Mouse (Mus musculus) right cerebral cortex, adult 2 months (tissue): ENCODE measurements around the gene Gm28043.
A peak's percentile ranks its signal among the peaks of the same experiment; 100 is the strongest.

Source experiments
- DNase-seq, 2 experiments: peaks; one replicate each; pipeline ENCODE4 v3.0.0; 2021 to 2022; ENCODE audit warnings: low spot score in 2 of 2

Gm28043 gene

DNA sequence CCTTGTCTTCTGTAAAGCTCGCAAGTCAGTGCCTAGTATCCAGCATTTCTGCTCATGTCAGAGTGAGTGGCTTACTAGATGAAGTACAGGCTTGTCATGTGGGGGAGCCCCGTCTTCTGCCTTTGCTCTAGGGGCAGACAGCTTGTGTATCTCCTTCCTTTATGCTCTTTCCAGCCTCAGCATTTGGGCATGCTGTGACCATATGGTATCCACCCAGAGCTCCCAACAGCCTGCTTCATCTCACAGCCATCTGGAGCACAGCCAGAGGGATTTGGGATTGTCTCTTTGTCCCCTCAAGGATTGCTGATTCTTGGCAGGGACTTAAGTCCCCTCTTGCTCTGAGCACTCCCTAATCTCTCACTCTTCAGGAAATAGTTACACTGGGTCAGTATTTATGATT lies 65.5 kb downstream of the Gm28043 start:
- DNase-seq, result no peak

DNA sequence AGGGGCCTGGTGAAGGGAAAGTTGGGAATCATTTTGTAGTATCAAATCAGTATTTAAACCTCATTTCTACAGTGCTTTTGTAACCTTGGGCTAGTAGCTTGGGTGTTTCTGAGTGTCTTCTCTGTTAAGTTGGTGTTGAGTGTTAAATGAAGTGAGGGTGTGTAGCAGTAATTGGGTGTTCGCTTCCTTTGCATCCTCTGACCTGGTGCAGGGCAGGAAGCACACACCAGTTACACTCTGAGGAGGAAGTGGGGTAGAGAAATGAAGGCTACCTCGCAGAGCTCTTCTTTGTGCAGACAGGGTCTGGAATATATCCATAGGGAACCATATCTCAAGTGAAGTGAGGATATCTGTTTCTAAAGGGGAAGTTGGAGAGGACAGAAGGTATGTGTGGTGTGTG lies 66.2 kb downstream of the Gm28043 start:
- DNase-seq, result no peak

DNA sequence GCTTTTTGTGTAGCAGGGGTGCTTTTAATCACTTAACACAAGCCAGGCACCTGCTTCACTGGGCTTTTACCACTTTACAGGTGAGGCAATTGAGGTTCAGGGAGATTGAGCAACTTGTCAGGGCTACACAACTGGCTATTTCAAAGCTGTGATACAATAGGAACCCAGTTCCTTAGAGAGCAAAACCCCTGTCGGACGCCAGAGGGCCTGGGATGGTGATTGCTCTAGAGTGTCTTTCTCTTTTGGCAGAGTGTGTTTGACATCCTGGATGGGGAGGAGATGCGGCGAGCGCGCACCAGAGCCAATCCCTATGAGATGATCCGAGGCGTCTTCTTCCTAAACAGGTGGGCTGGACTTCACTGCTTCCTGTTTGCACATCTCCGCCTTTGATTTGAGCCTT lies 67.0 kb downstream of the Gm28043 start:
- DNase-seq, result no peak

DNA sequence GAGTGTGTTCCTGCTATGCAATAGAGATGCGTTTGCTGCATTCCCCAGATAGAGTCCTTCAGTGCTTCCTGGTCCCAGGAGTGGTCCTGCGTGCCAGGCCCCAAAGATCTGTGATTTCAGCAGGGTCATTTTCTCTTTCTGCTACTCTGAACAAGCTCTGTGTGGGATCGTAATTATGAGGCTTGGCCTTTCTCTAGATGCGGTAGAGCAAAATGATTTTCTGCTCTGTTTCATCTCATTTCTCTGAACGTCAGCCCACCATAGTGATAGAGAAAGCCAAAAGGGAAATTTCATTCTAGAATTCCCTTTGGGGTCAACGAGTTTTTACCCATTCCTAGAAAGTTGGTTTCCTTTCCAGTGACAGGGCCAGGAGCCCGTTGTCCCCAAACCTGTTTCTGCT lies 67.6 kb downstream of the Gm28043 start:
- DNase-seq, result no peak

DNA sequence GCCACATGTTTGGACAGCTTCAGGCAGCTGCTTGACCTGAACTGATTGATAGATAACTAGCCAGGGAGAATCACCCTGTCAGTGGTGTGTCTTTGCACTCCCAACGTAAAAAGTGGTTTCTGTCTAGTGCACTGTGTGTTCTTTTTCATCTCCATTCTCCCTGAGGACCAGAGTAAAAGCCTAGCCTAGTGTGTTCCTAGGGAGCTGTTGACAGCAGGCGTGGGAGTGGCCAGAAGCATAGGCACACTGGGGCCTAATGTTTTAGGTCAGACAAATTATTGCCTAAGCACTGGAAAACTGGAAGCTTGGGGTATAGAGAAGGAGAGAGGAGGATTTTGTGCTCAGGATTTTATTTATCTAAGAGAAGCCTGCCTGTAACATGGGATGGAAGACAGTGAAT lies 68.5 kb downstream of the Gm28043 start:
- DNase-seq, result no peak

DNA sequence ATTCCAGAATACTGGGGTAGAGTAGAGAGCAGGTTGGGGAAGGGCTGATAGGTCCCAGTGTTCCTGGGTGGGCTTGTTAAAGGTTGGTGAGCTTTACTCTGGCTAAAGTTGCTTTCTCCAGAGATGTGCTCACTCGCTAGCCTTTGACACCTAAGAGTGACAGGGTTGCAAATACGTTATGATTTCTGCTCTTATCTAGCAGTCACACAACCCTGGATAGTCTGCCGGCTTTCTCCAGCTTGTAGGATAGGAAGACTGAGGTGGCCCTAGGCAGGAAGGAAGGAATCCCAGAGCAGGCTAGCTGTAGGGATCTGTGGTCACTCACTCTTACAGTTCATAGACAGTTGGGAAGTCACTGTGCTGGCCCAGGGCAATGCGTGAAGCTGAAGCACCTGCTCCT lies 69.6 kb downstream of the Gm28043 start:
- DNase-seq, result no peak

DNA sequence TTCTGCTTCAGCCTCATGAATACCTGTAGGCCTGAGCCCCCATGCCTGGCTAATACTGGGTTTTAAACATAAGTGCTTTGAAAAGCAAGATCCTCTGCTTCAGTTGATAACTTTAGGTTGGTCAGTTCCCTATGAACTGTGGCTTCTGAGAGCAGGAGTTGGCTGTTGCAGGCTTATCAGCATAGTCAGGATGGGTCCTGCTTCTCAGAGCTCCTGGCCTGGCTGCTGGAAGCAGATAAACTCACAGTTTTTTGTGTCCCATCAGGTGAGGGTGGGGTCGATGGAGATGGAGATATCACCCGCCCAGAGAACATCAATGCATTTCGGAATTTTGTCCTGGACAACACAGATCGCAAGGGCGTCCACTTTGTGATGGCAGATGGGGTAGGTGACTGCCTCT lies 72.1 kb downstream of the Gm28043 start:
- DNase-seq, result no peak

DNA sequence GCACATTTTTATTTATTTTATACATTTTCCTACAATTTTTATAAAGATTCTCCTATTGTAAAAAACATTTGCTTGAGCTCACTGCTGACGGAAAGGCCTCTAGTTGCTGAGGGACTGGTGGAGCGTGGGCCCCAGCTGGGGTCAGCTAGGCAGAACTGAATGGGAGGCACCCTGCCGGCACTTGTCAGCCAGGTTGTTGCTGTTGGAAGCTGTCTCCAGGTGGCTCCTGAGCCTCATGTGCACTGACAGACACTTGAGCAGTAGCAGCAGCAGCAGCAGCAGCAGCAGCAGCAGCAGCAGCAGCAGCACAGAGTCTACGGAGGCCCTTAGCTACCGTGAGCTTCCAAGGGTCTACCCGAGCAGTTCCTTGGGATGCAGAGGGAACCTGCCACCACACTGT lies 72.7 kb downstream of the Gm28043 start:
- DNase-seq, result no peak

DNA sequence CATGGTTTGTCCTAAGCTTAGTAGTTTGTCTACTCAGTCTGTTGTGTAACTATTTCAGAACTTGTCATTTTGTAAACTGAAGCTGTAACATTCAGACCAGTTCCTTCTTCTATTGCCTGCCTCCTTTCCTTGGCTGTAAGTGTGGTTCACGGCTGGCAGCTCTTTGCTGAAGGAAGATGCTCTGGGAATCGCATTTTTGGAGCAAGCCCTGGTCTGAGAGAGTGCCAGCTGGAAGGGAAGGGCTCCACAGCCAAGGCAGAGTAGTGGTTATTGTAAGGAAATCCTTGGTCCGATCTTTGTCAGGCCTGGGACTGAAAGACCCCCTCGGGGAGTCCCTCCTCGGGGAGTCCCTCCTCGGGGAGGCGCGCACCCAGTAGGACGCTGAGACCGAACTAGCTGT lies 73.9 kb downstream of the Gm28043 start:
- no peak for DNase-seq

DNA sequence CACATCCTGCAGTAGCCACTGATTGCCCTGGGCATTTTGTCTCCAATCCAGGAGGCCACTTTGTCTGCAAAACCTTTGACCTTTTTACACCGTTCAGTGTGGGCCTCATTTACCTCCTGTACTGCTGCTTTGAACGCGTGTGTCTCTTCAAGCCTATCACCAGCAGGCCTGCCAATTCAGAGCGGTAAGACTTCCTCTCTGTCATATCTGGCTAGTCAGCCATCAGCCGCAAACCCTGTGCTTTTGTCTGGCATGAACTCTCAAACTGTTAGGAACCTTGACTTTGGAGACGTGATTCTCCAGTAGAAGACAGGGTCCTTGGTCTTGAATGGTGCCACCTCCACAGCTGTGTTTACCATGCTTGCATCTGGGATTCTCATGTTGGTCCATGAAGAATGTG lies 75.6 kb downstream of the Gm28043 start:
- no peak for DNase-seq

DNA sequence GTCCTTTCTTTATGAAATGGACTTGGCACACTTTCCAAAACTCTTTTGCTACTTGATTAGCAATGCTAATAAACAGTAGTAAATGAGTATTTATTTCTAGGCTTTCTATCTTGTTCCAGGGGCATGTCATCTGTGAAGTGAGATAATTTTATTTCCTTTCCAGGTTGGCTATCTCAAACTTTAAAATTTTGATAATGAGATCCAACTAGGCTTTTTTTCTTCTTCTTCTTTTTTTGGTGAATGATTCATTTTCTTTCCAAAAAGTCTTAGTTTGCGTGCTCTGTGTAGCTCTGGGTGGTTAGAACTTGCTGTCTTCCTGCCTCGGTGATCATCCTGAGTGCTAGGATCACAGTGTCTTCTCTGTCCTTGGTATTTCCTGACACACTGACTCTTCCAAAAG lies 78.2 kb downstream of the Gm28043 start:
- DNase-seq, result no peak

DNA sequence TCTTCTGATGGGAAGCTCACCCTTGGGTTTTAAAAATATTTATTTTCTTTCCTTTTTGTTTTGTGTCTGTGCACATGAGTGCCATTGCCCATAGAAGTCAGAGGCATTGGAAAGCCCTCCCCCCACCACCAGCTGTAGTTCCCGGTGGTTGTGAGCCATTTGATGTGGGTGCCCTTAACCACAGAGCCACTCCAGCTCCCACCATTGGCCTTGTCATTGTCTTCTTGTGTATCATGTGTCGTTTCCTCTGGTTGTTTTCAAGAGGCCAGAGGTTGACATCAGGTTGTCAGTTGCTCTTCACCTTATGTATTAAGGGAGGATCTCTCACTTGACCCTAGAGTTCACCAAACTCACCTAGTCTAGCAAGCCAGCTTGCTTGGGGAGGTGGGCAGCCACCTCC lies 78.9 kb downstream of the Gm28043 start:
- no peak for DNase-seq

DNA sequence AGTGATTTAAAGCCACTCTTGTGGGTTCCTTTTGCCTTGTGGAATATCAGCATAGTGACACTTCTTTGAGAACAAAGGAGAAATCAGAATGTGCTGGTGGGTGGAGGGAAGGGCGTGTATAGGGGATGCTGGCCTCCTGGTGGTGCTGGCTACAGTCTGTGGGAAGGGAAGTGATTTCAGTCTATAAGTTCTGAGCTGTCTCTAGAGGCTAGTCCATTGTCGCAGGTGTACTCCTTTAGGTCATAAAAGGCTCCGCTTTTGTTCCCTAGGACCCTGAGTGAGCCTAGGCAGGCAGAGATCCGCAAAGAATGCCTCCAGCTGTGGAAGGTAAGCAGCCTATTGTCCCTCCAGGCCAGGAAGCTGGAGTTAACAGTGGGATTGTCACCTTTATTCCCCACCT lies 79.8 kb downstream of the Gm28043 start:
- DNase-seq, result no peak

DNA sequence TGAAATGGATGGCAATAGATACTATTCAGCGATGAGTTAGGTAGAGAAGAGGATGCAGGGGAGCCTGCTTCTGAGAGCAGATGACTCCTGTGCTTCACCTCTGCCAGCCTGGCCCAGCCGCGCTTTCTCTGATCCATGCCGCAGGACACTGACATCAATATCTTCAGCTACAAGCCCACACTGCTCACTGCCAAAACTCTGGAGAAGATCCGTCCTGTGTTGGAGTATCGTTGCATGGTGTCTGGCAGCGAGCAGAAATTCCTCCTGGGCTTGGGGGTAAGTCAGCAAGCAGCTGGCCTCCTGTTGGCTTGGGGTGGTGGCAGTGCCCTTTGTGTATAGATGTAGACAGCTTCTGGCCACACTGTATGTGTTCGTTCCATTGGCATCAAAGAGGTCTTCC lies 82.3 kb downstream of the Gm28043 start:
- DNase-seq, result no peak

DNA sequence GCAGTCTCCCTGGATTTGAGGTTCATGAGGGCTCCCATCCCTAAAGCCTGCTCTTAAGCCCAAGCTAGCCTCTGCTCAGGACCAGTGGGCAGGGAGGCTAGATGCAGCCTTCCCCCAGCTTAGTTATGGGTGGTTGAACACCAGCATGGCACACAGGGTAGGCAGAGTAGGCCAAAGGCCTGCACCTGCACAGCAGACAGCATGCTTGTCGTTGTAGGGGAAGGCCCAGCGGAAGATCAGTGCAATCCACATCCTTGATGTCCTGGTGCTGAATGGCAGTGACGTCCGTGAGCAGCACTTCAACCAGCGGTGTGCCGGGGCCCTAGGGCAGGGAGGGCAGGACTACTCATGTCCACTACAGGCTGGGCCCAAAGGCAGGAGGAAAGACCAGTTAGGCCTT lies 83.7 kb downstream of the Gm28043 start:
- no peak for DNase-seq

DNA sequence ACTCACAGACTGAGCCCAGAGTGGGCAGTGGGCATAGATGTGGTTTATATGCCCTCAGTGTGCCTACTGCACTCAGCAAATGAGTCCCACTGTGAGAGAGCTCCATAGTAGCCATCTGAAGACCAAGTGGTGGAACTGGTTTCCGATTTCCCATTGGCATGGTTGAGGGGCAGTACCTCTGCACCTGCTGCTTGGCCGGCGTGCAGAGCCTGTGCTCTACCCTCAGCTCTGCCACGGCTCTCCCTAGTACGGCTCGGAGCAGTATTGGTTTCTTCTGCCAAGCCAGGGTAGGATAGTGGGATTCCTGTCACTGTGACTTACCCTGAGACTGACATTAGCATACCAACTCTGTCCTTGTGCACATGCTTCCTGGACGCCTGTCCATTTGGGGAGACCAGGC lies 85.9 kb downstream of the Gm28043 start:
- no peak for DNase-seq

DNA sequence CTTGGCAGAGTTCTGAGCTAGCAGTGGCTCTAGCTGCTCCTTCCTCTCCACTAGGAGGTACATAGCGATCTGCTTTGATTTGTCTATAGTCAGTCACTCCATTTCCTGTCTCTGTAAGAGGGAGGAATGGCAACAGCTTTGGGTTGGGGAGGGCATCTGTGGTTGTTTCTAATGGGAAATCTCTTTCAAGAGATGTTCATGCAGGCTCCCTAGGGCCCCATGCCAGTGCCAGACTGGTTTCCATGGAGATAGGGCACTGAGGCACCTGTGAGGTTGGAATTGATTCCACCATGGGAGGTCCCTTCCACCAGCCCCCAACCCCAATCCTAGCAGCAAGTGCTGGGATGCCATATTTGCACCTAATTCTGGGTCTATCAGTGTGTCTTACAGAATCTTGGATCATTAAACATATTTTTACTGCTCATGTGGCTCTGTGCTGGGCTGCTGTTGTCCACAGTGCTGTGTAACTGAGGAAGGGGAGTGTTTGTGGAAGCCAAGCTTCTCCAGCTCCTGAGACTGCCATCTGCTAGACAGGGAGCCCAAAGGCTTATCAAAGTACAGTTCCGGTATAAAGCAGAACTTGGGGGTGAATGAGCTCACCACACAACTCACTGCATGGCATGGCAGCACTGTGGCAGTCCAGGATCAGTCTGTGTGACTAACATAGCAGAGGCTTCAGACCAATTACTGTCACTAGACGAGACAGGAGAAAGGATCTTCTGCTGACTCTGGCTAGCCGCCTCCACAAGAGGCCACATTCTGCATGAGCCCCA lies 88.4 kb downstream of the Gm28043 start:
- no peak for DNase-seq

DNA sequence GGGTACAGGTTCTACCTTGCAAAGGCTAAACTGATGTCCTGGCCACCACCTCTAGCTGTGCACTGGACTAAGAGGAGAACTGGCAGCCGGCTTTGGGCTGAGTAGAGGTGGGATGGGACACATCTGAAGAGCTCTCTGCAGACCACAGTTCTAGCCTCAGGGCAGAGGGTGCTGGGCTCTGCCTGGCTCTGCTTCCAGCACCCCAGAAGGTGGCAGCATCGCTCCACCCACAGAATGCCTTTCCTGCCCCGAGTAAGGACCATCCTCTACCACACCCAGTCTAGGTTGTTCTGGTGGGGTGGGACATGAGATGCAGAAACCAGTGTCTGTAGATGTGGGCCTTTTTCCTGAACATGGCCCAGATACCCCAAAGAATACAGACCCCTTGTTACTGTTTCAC lies 90.1 kb downstream of the Gm28043 start:
- peak; percentile 48 to 60 for DNase-seq

DNA sequence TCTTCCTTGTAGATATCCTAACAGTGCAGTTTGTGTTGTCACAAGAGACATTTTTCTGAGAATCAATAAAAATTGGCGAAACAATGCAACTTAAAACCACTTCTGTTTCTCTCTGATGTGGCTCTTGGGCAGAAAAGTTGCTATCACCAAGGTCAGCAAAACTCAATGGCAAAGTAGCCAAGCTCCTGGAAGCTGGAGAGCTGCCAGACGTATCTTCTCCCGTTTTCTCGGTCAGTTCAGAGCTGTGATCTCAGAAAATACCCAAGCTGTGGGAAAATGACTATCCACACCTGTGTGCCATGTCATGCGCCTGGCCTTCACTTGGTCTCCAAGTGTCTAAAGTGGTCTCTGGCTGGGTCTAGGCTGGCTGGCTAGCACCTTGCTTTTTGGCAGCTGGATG lies 91.2 kb downstream of the Gm28043 start:
- no peak for DNase-seq

DNA sequence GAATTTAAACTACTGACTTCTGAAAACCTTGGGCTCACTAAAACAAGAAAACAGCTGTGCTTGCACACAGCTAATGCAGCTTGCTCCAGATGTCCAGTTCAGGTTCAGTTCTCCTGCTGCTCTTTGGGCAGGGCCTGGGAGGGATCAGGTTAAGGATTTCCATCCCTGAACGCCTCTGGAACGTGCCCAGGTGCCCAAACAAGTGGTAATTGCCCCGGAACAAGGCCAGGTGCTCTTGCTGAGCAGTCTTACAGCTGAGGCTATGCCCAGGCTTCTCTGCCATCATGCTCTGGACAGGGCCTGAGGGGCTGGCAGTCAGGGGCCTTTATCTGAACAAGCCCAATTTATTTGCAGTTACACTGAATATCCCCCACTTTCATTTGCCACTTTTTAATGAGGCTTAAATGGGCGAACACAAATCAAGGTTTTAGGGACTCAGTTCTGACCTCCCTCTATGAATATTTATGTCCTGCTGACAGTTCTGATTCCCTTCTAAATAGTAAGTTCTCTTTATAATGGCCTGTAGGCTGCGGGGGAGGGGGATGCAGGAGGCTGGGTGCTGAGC lies 92.4 kb downstream of the Gm28043 start:
- no peak for DNase-seq

DNA sequence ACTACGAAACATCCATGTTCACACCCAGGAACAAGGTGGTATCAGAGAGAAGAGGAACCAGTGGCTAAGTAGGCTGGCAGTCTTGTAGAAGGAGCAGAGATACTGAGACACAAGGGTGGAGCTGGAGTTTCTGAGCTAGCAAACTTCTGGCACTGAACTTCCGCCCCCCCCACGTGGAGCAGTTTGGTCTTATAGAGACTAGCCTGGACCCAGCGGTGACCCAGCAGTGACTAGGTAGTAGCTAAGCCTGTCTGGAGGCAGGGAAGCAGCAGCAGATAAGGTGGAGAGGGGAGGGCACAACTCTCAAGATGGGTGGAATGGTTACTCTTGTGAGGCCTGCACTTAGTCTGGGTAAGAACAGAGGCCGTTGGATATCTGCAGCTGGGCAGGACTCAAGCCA lies 94.1 kb downstream of the Gm28043 start:
- DNase-seq, result no peak

DNA sequence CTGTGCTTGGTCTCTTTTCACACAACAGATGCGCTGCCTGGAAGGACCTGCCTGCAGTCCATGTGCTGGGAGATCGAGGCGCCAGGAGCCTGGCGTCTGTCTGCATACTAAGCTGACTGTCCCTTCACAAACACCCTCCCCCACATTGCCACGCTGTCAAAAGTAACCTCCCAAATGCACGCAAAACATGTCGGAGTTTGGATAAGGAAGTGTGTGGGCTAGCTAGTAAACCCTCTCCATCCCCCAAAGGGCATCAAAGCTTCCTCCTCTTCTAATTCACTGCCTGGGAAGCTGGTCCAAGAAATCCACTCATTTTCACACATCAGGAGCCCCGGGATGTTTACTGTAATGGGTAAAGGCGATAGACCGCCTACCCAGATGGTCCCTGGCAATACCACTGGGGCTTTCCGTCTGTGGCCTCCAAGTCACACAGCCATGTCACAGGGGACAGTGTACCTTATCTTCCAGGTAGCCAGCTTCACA lies 95.9 kb downstream of the Gm28043 start:
- peak in 1 of 2 experiments; percentile 50 for DNase-seq

DNA sequence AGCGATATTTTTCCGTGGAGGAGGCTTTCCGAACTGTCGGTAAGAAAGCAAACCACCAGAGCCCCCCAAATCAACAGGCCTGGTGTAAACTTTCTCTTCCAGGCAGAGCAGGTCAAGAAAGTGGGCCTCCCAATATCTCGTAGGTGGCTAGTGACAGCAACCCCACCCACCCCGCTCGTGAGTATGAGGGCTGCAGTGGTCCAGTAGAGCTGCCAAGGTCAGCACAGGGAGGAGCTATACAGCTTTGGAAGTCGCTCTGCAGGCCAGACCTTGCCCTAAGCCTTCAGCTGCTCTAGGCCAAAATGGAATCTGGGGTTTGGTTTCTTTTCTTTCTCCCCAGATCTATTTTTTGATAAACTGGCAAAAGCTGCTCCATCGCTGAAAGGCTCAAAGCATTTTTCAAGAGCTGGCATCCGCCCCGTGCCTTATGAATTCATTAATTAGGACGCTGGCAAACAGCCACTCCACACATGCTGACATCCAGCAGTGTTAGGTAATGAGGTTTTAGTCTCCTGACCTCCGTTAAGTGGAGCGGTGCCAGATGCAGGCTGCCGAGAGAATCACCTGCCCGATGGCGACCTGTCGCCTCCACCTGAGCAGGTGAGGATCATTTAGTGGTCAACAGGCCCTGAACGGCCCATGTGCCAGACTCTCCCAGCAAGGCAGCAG lies 96.5 kb downstream of the Gm28043 start:
- DNase-seq, result peak in 1 of 2 experiments; percentile 33
